Mouse (Mus musculus) lung, postnatal 14 days (tissue): Measurements from ENCODE around the gene Cbarp.
A peak's percentile ranks its signal among the peaks of the same experiment; 100 is the strongest.

Source experiments
- DNase-seq: peaks from one replicate; pipeline ENCODE4 v3.0.0; 2021

Cbarp gene

DNA sequence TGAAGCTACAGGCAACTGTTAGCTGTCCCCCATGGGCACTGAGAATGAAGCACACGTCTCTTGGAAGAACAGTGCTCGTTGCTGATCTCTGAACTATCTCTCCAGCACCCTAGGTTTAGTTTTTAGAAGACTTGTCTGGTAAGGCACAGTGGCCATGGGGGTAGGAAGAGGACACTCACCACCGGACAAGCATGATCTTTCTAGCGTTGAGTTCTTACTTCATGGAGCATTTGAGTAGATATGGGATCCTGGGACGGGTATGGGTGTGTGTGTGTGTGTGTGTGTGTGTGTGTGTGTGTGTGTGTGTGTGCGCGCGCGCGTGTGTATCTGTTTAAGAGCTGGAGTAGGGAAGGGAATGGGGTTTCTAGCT, at the start of gene Cbarp:
Gene Cbarp (minus strand): TSS at position 170 of the 370 bp plus-strand sequence.
- no peak for DNase-seq

DNA sequence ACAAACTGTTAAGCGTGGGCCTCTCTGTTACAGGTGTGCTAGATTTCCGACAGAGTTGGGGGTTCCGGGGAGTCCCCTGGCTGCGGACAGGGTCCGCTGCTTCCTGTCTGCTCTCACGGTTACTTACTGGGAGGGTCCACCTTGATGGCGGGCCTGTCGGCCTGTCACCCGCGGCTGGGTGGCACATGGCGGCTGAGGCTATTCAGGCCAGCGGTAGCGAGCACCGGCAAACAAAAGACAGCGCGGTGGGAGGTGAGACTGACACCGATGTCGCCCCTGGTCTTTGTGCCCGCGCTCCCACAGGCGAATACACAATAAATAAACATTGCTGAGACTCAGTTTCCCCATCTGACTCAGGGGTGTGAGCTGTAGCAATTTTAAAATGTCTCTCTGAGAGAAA, 49.4 kb upstream of the Cbarp start:
- DNase-seq = no peak

DNA sequence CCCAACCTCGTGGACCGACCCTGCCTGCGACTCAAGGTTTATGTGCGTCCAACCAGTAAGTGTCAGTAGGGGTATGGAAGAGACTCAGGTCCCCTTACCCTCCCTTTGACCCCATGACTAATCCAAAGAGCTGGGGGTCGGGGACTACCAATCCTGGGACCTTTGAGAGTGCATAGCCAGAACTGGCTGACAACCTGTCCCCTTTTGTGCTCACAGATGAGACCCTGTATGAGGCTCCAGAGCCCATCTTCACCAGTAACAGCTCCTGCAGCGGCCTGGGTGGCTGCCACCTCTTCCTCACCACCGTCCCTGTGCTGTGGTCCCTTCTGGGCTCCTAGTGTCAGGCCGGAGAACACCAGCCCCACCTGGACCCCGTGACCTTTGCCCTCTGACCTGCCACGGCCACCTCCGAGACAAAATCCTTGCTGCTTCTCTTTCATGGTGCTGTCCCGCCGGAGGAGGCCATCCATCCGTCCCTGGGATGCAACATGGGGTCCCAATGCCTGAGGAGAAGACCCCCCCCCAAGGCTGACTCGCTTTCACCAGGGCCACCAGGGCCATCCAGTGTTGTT, 47.9 kb upstream of the Cbarp start:
- DNase-seq = no peak

DNA sequence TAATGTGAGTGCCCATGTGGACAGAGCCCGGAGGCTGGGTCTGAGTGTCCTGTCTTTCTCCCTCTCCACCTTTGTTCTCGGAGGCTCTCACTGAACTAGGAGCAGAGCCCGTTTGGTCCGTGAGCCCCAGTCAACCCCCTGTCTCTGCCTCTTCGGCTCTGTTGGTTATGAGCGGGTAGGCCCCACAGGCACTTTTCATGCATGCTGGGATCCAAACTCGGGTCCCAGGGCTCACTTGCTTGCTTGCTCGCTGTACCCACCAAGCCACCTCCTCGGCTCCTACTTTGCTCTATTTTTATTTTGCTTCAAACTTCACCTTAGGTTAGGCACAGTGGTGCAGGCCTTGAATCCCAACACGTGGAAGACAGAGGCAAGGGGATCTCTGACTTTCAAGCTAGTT, 47.1 kb upstream of the Cbarp start:
- DNase-seq = no peak

DNA sequence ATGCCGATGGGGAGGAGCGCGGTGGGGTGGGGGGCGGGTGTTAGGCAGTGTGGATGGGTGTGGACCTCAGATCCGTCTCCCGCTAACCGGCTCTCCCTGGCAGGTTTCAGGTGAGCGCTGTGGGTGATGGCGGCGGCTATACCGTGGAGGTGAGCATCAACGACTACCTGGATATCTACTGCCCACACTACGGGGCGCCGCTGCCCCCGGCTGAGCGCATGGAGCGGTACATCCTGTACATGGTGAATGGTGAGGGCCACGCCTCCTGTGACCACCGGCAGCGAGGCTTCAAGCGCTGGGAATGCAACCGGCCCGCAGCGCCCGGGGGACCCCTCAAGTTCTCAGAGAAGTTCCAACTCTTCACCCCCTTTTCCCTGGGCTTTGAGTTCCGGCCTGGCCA, 46.0 kb upstream of the Cbarp start:
- no peak for DNase-seq

DNA sequence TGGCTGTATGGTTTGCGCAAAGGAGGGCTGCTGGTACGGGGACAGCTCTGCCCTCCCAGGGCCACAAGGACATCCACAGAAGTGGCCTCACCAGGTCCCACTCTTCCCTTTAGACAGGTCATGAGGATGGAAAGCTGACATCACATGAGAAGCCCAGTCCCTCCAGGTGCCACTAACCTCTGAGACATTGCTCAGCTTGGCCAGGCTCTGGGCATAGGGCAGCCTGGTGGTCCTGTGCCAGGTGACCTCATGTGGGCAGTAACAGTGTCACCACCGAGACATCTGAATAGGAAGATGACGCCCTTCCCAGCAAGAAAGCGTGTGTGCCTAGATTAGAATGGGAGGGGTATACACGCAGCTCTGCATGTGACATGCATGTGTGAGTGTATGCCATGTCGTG, 41.9 kb upstream of the Cbarp start:
- no peak for DNase-seq

DNA sequence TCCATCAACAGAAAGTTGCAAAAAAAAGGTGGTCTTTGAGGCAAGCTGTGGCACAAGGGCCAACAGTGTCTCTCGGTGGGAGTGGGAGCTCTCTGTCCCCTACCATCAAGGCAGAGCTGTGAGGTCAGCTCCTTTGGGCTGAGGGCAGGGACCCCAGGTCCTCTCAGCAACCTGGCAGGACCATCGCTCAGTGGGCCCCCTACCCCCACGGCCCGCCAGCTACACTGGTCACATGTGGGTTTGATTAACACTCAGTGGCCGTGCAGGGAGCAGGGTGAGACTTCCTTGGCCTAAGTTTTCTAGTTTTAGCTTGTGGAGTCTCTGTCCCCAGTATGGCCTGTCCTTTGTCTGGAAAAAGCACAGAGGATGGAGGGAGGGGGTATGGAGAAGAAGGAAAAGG, 40.2 kb upstream of the Cbarp start:
- no peak for DNase-seq

DNA sequence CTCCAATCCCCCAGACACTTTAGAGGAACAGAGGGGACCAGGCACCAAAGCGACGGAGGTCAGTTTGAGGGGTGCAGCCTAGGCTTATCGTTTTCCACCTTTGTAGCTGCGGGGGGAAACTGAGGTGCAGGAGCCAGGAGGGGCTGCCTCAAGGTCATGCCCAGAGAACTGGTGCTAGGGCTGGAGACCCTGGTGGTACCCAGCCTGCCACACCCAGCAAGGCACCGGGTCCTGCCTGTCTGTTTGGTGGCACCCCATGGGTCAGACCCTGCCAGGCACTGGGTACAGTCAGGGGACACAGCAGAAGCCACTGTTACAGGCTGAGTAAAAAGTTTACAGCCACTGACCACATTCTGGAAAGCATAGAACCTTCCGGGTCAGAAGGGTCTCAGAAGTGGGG, 39.7 kb upstream of the Cbarp start:
- no peak for DNase-seq

DNA sequence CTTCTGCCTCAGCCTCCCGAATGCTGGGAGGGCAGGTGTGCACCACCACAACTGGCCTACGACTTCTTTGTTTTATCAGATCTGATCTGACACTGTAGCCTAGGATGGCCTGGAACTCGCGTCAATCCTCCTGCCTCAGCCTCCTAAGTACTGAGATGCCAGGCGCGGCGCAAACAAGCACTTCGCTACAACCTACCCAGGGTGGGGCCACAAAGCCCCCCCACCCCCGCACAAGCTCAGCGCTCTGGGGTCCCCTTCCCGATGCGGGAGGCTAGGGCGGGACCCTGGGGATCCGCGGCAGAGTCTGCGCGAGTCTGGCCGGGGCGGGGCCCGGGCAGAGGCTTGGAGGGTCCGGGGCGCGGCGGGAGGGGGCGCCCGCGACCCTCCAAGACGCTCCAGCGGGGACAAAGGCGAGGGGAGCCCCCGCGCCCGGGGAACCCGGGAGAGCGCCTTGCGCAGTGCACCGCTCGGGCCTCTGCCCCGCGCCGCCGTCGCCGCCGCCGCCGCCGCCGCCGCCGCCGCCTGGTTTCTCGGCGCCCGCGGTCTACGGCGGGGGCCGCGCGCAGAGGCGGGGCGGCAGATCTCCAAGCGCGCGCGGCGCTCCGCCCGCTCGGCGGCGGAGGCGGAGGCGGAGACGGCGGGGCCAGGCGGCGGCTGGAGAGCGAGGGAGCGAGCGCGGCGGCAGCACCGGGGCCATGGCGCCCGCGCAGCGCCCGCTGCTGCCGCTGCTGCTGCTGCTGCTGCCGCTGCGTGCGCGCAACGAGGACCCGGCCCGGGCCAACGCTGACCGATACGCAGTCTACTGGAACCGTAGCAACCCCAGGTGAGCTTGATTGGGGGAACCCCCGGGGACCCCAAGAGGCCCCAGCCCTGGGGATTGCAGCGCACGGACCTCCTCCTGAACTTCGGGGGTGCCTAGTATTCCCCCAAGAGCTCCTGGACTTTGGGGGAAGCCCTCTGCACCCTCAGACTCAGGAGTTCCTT, 38.7 kb upstream of the Cbarp start, which contains the start of gene Efna2:
Gene Efna2 (plus strand): TSS at position 415 of the 984 bp plus-strand sequence.
- peak; percentile 37 for DNase-seq

DNA sequence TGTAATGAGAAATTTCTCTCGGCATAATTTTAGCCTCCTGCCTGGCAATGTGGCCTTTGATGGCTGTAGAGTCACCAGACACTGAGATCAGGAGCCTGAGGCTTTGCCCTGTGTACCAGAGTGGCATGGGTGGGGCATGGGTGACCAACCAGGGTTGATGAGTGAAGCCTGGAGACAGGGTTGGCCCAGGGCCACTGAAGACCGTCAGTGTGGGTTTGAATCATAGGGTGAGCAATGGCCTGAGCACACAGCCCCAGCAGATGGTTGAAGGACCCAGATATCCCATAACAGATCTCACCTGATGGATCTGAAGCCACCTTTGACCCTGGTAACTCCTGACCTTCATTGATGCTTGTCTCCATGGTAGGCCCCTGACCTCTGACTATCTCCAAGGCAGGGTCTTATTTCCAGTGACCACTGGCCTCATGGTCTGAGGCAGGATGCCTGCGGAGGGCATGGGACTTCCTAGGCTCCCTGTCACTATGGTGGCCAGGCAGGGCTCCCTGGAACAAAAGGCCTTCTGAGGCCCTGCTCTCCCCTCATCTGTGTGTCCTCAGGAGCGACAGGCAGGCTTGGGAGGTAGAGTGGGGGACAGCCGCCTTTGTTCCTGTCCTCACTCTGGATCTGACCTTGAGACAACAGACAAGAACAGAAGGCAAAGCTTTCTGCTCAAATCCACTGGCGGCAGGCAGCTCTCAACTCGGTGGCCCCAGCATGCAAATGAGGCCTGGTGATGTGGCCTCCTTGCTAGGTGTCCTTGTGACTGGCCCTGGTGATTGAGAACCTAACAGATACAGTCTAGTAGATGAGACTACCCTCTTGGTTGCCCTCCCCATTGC, 37.0 kb upstream of the Cbarp start:
- DNase-seq = no peak

DNA sequence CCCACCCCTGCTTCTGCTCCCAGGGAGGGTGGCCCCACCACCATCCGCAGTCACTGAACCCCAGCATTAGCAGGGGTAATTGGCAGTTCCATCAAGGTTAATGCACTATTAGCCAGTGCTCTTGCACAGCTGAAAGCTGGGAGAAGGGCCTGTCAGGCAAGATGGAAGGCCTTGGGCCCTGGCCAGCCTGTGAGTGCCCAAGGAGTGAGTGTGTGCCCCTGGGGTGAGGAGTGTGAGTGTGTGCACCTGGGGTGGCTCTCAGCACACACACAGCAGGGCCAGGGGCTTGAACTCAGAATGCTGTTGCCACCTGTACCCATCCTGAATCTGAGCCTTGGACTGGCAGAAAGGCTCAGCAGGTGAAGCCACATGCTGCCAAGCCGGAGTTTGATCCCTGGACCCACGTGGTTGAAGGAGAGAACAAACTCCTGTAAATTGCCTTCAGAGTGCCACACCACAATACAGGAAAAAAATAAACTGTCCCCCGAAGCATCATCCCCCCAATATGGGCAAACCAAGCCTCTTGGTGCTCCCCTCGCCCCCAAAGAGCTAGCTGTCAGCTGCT, 35.7 kb upstream of the Cbarp start:
- DNase-seq = no peak

DNA sequence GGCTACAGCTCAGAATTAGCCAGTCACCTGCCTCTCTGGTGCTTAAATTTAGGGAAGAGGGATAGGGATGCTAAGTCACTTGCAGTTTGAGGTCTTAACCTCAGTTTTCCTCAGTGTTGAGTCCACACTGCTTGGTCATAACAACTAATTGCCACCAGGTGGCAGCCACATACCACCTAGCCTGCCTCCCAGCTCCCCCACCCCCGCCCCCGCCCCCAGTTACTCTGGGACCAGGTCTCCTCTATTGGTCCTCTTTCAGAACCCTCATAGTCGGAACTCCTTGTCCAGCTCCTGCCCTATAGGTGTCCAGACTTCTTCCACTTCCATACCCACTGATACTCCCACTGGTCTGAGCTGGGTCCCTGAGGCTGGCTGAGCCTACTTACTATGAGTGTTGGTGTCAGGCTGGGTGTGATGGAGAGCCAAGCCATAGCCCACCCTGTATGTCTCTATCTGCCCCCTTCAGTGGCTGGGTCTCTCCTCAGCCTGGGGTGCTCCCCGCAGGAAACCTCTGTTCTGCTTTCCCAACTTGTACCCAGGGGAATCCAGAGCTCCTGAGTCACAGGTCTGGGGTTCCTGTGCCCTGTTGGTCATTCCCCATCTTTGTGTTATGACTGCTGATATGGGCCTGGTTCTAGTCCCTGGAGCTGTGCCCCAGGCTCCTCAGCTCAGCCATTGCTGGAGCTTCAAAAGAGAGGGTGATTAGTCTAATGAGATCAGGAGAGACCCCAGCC, 35.1 kb upstream of the Cbarp start:
- DNase-seq = peak; percentile 48

DNA sequence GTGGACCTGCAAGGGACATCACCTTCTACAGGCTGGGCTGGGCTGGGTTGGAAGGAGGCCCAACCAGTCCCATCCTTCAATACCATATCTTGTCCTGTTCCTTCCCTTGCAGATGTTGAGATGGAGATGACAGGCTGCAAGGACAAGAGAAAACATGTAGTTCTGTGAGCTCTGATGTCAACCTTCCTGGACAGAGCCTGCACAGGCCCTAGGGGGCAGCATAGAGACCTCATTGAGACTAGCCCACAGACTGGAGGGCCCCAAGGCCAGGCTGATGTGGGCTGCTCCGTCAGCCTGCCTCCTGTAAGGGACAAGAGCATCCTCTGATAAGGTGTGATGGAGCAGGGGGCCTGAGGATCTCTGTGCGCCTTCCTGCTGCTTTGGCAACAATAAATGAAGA, 34.1 kb upstream of the Cbarp start:
- no peak for DNase-seq

DNA sequence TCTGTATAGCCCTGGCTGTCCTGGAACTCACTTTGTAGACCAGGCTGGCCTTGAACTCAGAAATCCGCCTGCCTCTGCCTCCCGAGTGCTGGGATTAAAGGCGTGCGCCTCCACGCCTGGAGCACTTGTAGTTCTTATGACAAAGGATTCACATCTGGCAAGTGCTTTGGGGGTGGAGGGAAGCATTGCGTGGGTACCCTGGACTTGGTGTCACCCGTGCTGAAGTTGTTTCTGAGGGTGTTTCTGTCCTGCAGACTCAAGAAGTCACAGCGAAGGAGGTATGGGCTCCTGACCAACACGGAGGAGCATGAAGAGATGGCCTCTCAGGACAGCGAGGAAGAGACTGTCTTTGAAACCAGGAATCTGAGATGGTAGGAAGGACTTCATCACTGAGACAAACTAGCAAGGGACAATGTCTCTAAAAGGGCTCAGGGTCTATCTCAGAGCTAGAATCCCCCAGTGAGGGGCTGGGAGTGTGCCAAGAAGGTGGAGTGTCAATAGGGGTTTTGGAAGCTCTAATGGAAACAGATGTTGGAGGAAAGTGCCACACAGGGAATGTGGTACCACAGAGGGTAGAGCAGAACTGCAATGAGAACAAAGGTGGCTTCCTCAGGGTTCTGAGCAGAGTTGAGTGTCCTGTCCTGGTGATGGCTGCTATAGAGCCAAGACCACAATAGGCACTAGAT, 33.5 kb upstream of the Cbarp start:
- no peak for DNase-seq

DNA sequence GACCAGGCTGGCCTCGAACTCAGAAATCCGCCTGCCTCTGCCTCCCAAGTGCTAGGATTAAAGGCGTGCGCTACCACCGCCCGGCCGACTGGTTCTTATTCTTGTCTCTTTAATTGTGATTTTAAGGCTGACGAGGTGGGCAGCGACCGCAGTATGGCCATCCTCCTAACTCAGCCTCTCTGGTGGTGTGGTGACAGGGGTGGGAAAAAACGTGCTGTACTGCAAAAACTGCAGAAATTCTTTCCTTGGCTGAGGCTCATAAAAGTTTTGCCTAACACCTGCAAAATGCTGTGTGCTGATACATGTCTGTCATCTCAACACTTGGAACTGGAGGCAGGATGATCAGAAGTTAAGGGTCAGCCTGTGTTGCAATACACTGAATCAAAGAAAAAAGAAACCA, 32.7 kb upstream of the Cbarp start:
- no peak for DNase-seq

DNA sequence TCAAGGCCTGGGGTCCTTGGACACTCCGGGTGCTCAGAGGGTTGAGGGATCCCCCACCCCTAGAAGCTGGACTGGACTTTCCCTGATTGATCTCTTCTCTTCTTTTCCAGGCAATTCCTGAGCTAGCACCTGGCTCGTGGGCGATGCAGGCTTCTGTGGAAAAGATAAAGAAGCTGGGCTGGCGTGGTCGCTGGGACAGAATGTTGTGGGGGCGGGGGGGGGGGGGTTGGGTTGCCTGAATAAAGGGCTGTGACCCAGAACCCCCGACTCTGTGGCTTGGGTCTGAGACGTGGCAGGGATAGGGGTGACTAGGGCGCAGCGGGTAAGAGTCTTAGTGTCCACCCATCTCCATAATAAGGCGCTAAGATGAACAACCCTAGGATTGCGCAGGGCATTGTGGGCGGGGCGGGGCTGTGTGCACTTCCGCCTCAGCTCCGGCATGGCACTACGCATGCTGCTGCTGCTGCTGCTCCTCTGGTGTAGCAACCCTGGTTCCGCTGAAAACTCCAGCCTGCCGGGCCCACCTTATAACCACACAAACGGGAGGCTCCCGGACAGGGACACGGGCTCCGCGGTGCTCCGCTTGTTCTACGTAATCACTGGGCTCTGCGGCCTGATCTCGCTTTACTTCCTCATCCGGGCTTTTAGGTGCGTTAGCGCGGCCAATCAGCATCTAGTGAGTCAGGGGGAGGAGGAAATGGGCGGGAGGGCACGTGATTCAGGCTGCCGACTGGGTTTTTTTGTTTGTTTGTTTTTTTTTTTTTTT, 32.1 kb upstream of the Cbarp start, which contains the start of gene 1600002K03Rik:
Gene 1600002K03Rik (plus strand): TSS at position 418 of the 766 bp plus-strand sequence.
- DNase-seq = peak; percentile 89

DNA sequence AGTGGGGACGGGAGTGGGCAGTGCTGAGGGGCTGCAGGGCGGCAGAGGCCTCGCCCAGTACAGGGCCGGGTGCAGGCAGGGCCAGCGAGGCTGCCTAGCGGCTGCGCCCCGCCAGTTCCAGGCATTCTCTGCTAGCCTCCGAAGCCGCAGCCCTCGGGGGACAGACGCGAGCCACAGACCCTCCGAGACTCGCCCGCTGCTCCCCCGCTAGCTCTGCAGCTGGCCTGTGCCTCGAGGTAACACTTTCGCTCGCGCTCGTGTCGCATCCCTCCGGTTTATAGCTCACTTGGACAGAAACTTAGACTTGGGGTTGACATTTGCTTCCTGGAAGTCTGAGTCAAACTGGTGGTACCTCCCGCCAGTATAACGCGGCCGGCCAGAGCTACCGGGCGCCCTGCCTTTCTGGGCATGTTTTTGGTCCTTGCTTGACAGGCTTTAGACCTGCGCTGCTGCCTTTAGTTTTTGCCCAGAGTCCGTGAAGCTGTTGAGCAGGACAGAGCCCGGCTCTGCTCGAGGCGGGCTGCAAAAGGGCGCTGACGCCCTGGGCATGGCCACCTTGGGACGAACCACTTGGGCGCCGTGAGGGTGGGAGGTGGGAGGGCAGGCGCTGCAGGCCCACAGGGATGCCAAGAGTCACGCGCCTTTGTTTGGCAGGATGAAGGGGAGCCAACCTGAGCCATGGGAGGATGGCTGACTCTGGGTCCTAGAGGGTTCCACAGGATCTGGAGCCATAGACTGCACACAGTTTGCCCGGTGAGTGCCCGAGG, 31.3 kb upstream of the Cbarp start:
- no peak for DNase-seq

DNA sequence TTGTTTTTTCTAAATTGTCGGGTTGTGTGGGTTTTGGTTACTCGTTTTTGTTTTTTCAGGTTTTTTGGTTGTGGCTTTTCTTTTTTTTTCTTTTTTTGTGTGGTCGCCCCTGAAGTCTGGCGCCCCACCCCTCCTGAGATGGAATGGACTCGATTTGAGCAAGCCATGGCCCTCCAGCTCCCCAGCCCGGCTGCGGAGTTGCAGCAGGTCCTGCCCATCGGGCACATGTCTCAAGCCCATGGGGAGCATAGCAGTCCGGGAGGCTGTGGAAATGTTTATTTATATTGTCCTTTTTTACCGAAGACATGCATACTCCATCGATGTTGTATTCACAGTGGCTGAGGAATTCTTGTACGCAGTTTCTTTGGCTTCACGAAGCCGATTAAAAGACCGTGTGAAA, 30.6 kb upstream of the Cbarp start:
- no peak for DNase-seq

DNA sequence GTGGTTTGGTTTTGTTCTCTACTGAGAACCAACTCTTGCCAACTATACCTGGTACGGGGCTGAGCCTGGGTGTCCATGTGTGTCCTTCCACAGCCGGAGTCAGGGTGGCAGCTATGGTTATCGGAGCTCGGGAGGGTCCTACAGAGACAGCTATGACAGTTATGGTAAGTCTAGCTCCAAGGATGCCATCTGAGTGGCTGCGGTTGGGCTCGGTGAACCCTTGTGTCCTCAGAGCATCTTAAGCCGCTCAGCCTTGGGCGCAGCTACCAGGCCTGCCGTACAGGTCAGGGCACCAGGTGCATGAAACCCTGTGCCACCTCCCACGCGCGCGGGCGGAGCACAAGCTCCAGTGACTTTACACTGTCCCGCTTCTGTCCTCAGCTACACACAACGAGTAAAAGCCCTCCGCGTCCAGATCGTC, 30.0 kb upstream of the Cbarp start:
- no peak for DNase-seq

DNA sequence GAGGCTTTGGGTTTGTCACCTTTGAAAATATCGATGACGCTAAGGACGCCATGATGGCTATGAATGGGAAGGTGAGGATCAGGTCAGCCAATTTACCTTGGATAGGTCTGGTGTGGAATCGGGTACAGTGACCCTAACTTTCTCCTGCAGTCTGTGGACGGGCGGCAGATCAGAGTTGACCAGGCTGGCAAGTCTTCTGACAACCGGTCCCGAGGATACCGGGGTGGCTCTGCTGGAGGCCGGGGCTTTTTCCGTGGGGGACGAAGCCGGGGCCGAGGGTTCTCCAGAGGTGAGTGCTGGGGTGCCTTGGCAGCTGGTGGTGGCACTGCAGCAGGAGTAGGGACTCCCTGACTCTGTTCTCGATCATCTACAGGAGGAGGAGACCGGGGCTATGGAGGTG, 29.4 kb upstream of the Cbarp start:
- no peak for DNase-seq
